Mouse (Mus musculus) olfactory bulb, adult 2 months (tissue): ENCODE measurements around the gene Caprin2.

Experiments used
- CTCF ChIP-seq: fragments of 200-500 bp; IDR thresholded peaks from 2 replicates; pipeline ENCODE4 v1.5.1; 2012; ENCODE audit warnings: low read depth, mild to moderate bottlenecking, low read length, moderate library complexity; ENCODE audit not compliant: insufficient read depth
- POLR2A ChIP-seq: fragments of 200-500 bp; IDR thresholded peaks from 2 replicates; pipeline ENCODE4 v1.6.1; 2012; ENCODE audit warnings: mild to moderate bottlenecking, low read depth, low read length, moderate library complexity; ENCODE audit not compliant: insufficient read depth

GRCm38 (mm10) chr6:148873911-148874310 is 22.1 kb downstream of the Caprin2 start:
- TF ChIP-seq CTCF: no peak
- TF ChIP-seq POLR2A: no peak
